Mouse (Mus musculus) thymus, adult 2 months (tissue): ENCODE data around the gene 1700010B08Rik.

Experiments
- CTCF ChIP-seq: fragments of 200-500 bp; IDR thresholded peaks from 2 replicates; pipeline ENCODE4 v1.5.1; 2012; ENCODE audit warnings: mild to moderate bottlenecking, control low read depth, low read length, moderate library complexity, borderline replicate concordance; ENCODE audit not compliant: control insufficient read depth, poor library complexity, insufficient read depth; ENCODE audit errors: extremely low read depth
- POLR2A ChIP-seq: fragments of 200-500 bp; IDR thresholded peaks from 2 replicates; pipeline ENCODE4 v1.6.1; 2012; ENCODE audit warnings: mild to moderate bottlenecking, low read length, control low read depth, moderate library complexity; ENCODE audit not compliant: control insufficient read depth, poor library complexity, insufficient read depth; ENCODE audit errors: extremely low read depth

- TF ChIP-seq CTCF, result no peak
- TF ChIP-seq POLR2A, result no peak
Observed at GRCm38 (mm10) chr2:173748961-173749659, 29.9 kb downstream of the 1700010B08Rik start.
